Mouse (Mus musculus) E14TG2a.4 (cell line): ENCODE measurements around the gene Asb4.

ENCODE experiments used
- CTCF ChIP-seq: conservative IDR thresholded peaks from 2 replicates; pipeline ENCODE4 v1.5.1; 2014; ENCODE audit warnings: low read length
- NANOG ChIP-seq: IDR thresholded peaks from 2 replicates; pipeline ENCODE4 v1.6.1; 2014; ENCODE audit warnings: borderline replicate concordance, low read length, mixed read lengths
- POU5F1 ChIP-seq: IDR thresholded peaks from 2 replicates; pipeline ENCODE4 v1.6.1; 2014; ENCODE audit warnings: low read length, borderline replicate concordance

DNA sequence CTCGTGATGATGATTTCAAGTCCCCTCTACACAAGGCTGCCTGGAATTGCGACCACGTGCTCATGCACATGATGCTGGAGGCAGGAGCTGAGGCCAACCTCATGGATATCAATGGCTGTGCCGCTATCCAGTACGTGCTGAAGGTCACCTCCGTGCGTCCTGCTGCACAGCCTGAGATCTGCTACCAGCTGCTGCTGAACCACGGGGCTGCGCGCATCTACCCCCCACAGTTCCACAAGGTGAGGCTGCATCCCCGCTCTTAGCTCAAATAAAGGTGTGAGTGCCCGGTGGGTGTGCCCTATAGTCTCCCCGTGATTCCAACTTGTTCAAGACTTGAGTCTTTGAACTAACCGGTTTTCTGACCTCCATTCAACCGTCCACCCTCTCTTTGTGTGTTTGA is 40.4 kb downstream of the Asb4 start:
- TF ChIP-seq CTCF = no peak
- no peak for TF ChIP-seq POU5F1
- no peak for TF ChIP-seq NANOG
